Mouse (Mus musculus) G1E (cell line): ENCODE results near the gene Rab11fip5.

Experiments
- CTCF ChIP-seq: IDR thresholded peaks from 2 replicates; pipeline ENCODE4 v1.5.1; 2012; ENCODE audit warnings: low read depth, low read length, inconsistent platforms, mixed read lengths
- GATA1 ChIP-seq: IDR thresholded peaks from 2 replicates; pipeline ENCODE4 v1.6.1; 2012; ENCODE audit warnings: borderline replicate concordance, low read length, inconsistent platforms, mixed read lengths
- GATA2 ChIP-seq: IDR thresholded peaks from 2 replicates; pipeline ENCODE4 v1.6.1; 2012; ENCODE audit warnings: low read depth, low read length, inconsistent platforms, borderline replicate concordance
- POLR2AphosphoS5 ChIP-seq: IDR thresholded peaks from 2 replicates; pipeline ENCODE4 v1.6.1; 2012; ENCODE audit warnings: low read depth, low read length, inconsistent platforms; ENCODE audit not compliant: insufficient replicate concordance

DNA sequence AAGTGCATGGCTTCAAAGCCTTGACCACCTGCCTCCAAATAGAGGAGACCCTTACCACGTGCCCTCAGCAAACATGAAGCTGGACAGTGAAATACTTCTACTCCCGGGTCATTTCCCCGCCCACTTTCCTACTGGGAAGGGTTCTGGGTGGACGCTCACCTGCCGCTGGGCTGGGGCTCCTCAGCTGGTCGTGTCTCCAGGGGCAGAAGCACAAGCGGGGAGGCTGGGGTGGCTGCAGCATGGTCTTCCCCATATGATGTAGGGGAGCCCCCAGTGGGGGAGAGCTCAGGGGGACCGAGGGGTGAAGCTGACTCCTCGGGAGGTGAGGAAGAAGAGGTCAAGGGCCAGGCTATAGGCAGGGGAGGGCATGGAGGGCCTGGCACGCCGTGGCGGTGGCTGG lies 34.2 kb downstream of the Rab11fip5 start:
- TF ChIP-seq CTCF (no peak), GATA1 (no peak), GATA2 (no peak), POLR2AphosphoS5 (no peak)
